Mouse (Mus musculus): Measurements from ENCODE around the gene Kank2. TPM values are rescaled to one million over a fixed set of nuclear protein-coding genes. Genes with fewer than 3 reads are reported as not detected.

Kank2 gene
- polyA plus RNA-seq, 1 experiment = 23.0 TPM

GRCm38 (mm10) chr9:21741514-21741913 lies 57.0 kb downstream of the Kank2 start:
- Histone ChIP-seq H3K4me3 (ENCODE audit: low read depth, low read length) (no peak overlapping the region), H3K27me3 (ENCODE audit: control insufficient read depth, insufficient read depth, low read length) (no peaks in the 10 kb centered on the region), H3K27ac (ENCODE audit: insufficient read depth, low read depth, low read length) (no peak overlapping the region), H3K4me1 (ENCODE audit: control insufficient read depth, insufficient read depth, insufficient read length, low read length) (0 out of 2 replicates have a peak, but pooled peaks cover under 1% of the 10 kb centered on the region), H3K36me3 (ENCODE audit: control insufficient read depth, insufficient read depth, low read length) (peaks cover 89% of the 10 kb centered on the region)
- TF ChIP-seq CTCF (IDR thresholded peaks at IDR 0.05; ENCODE audit: extremely low read depth, insufficient read length, insufficient replicate concordance, low read depth, low read length) (no peak), POLR2A (IDR thresholded peaks at IDR 0.05; ENCODE audit: low read depth, low read length) (no peak)
- WGBS = 84% methylated on average over 11 of the region's 11 CpGs

DNA sequence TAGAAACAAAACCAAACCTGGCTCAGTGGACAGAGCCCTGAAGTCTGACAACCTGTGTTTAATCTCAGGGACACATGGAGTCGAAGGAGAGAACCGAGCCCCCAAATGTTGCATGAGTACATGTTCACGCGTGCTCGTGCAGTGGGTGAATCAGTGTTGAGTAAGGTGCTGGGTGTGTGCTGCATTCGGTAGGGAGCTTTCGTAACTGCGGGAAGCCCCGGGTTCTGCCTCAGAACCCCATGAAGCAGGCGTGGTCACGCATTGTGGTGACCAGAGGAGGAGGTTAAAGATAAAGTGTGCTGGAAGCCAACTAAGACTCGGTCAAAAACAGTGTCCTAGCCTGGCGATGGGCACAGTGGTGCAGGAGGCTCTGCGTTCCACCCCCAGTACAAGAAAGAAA lies 58.1 kb downstream of the Kank2 start:
- peaks cover 85% of the 10 kb centered on the region for H3K36me3 ChIP-seq (ENCODE audit: control insufficient read depth, insufficient read depth, low read length)
- H3K4me1 ChIP-seq (ENCODE audit: control insufficient read depth, insufficient read depth, insufficient read length, low read length) = 0 out of 2 replicates have a peak, but pooled peaks cover 2% of the 10 kb centered on the region
- H3K4me3 ChIP-seq (ENCODE audit: low read depth, low read length) = no peak overlapping the region
- TF ChIP-seq POLR2A (IDR thresholded peaks at IDR 0.05; ENCODE audit: low read depth, low read length) (no peak), CTCF (IDR thresholded peaks at IDR 0.05; ENCODE audit: extremely low read depth, insufficient read length, insufficient replicate concordance, low read depth, low read length) (no peak)
- no peak overlapping the region for H3K27ac ChIP-seq (ENCODE audit: insufficient read depth, low read depth, low read length)
- no peaks in the 10 kb centered on the region for H3K27me3 ChIP-seq (ENCODE audit: control insufficient read depth, insufficient read depth, low read length)
- WGBS = 92% methylated on average over 14 of the region's 14 CpGs

GRCm38 (mm10) chr9:21738776-21739175 lies 59.8 kb downstream of the Kank2 start:
- H3K27me3 ChIP-seq (ENCODE audit: control insufficient read depth, insufficient read depth, low read length) = no peaks in the 10 kb centered on the region
- 93% methylated on average over 7 of the region's 7 CpGs for WGBS
- TF ChIP-seq CTCF (IDR thresholded peaks at IDR 0.05; ENCODE audit: extremely low read depth, insufficient read length, insufficient replicate concordance, low read depth, low read length) = no peak

DNA sequence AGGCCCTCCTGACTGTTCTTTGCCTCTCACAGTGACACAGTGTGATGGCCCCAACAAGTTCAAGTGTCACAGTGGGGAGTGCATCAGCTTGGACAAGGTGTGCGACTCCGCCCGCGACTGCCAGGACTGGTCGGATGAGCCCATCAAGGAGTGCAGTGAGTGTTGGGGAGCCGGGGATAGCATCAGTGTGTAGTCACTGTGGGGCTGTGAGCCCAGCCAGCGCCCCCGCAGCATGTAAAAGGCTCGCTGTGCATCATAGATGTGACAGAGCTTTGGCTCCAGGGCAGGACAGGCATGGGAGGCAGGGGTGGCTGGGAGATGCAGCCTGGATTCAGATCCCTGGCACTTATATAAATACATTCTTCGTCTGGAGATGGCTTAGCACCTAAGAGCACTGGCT lies 61.4 kb downstream of the Kank2 start:
- Histone ChIP-seq H3K4me1 (ENCODE audit: control insufficient read depth, insufficient read depth, insufficient read length, low read length) (peaks cover 14% of the 10 kb centered on the region), H3K27ac (ENCODE audit: insufficient read depth, low read depth, low read length) (no peak overlapping the region), H3K4me3 (ENCODE audit: low read depth, low read length) (no peak overlapping the region), H3K27me3 (ENCODE audit: control insufficient read depth, insufficient read depth, low read length) (no peaks in the 10 kb centered on the region), H3K36me3 (ENCODE audit: control insufficient read depth, insufficient read depth, low read length) (peaks cover 87% of the 10 kb centered on the region)
- WGBS = 81% methylated on average over 10 of the region's 10 CpGs
- TF ChIP-seq POLR2A (IDR thresholded peaks at IDR 0.05; ENCODE audit: low read depth, low read length) (no peak), CTCF (IDR thresholded peaks at IDR 0.05; ENCODE audit: extremely low read depth, insufficient read length, insufficient replicate concordance, low read depth, low read length) (no peak)

More at GRCm38 (mm10) chr9:21738776-21739175, 59.8 kb downstream of the Kank2 start:
- H3K4me1 ChIP-seq (ENCODE audit: control insufficient read depth, insufficient read depth, insufficient read length, low read length) = peaks cover 7% of the 10 kb centered on the region
- no peak overlapping the region for H3K4me3 ChIP-seq (ENCODE audit: low read depth, low read length)
- peaks cover 84% of the 10 kb centered on the region for H3K36me3 ChIP-seq (ENCODE audit: control insufficient read depth, insufficient read depth, low read length)
- H3K27ac ChIP-seq (ENCODE audit: insufficient read depth, low read depth, low read length) = no peak overlapping the region

- no peak overlapping the region for H3K4me3 ChIP-seq (ENCODE audit: low read depth, low read length)
- no peak for TF ChIP-seq POLR2A (IDR thresholded peaks at IDR 0.05; ENCODE audit: low read depth, low read length)
- TF ChIP-seq CTCF (IDR thresholded peaks at IDR 0.05; ENCODE audit: extremely low read depth, insufficient read length, insufficient replicate concordance, low read depth, low read length) = no peak
- H3K36me3 ChIP-seq (ENCODE audit: control insufficient read depth, insufficient read depth, low read length) = peaks cover 87% of the 10 kb centered on the region
- 15% methylated on average over 3 of the region's 3 CpGs for WGBS
- H3K4me1 ChIP-seq (ENCODE audit: control insufficient read depth, insufficient read depth, insufficient read length, low read length) = peaks cover 14% of the 10 kb centered on the region
- no peak overlapping the region for H3K27ac ChIP-seq (ENCODE audit: insufficient read depth, low read depth, low read length)
- no peaks in the 10 kb centered on the region for H3K27me3 ChIP-seq (ENCODE audit: control insufficient read depth, insufficient read depth, low read length)
Observed at GRCm38 (mm10) chr9:21736580-21736979, 62.0 kb downstream of the Kank2 start.

GRCm38 (mm10) chr9:21735126-21735525 lies 63.4 kb downstream of the Kank2 start:
- peaks cover 18% of the 10 kb centered on the region for H3K4me1 ChIP-seq (ENCODE audit: control insufficient read depth, insufficient read depth, insufficient read length, low read length)
- no peaks in the 10 kb centered on the region for H3K27me3 ChIP-seq (ENCODE audit: control insufficient read depth, insufficient read depth, low read length)
- 70% methylated on average over 14 of the region's 14 CpGs for WGBS
- peaks cover 80% of the 10 kb centered on the region for H3K36me3 ChIP-seq (ENCODE audit: control insufficient read depth, insufficient read depth, low read length)
- H3K4me3 ChIP-seq (ENCODE audit: low read depth, low read length) = no peak overlapping the region
- H3K27ac ChIP-seq (ENCODE audit: insufficient read depth, low read depth, low read length) = no peak overlapping the region
- TF ChIP-seq POLR2A (IDR thresholded peaks at IDR 0.05; ENCODE audit: low read depth, low read length) (no peak), CTCF (IDR thresholded peaks at IDR 0.05; ENCODE audit: extremely low read depth, insufficient read length, insufficient replicate concordance, low read depth, low read length) (no peak)

GRCm38 (mm10) chr9:21733989-21734388 lies 64.6 kb downstream of the Kank2 start:
- Histone ChIP-seq H3K36me3 (ENCODE audit: control insufficient read depth, insufficient read depth, low read length) (peaks cover 68% of the 10 kb centered on the region), H3K27me3 (ENCODE audit: control insufficient read depth, insufficient read depth, low read length) (no peaks in the 10 kb centered on the region), H3K4me3 (ENCODE audit: low read depth, low read length) (no peak overlapping the region), H3K27ac (ENCODE audit: insufficient read depth, low read depth, low read length) (no peak overlapping the region), H3K4me1 (ENCODE audit: control insufficient read depth, insufficient read depth, insufficient read length, low read length) (peaks cover 21% of the 10 kb centered on the region)
- 36% methylated on average over 7 of the region's 7 CpGs for WGBS
- TF ChIP-seq POLR2A (IDR thresholded peaks at IDR 0.05; ENCODE audit: low read depth, low read length) = no peak
- TF ChIP-seq CTCF (IDR thresholded peaks at IDR 0.05; ENCODE audit: extremely low read depth, insufficient read length, insufficient replicate concordance, low read depth, low read length) = no peak
